Mouse (Mus musculus): ENCODE results near the gene Hif3a.

Hif3a gene

DNA sequence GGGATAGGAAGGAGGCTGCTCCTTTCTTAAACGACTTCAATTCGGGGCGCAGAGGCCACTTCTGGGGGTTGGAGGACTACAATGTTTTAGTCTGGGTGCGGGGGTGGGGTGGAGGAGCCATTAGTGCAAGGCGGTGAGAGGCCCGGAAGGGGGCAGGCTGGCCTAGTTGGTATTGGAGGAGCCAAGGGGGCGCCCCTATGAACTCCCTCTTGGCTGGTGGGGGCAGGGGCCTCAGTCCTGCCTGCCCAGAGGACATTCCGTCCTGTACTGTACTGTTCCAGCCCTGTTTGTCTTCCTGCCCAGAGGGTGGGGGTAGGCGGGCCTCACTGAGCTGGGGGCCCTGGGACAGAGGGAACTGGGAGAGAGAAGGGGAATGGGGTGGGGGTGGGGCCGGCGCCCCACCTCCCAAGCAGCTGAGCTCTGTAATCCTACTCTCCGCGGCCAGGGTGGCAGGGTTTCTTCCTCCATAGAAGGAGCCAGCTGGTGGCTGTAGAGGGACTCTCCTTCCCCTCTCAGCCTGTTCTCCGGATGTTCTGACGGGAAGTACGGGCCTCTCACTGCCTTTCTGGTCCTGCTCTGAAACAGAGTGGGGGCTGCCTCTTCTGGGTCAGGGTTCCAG lies 4.0 kb downstream of the Hif3a start:
- in situ Hi-C loops (cut with MboI; ENCODE audit: low sequenced_read_pairs): loop anchor here (10.0 kb wide), 1 partner anchor 123 kb away; no protein-coding TSS in a partner anchor

DNA sequence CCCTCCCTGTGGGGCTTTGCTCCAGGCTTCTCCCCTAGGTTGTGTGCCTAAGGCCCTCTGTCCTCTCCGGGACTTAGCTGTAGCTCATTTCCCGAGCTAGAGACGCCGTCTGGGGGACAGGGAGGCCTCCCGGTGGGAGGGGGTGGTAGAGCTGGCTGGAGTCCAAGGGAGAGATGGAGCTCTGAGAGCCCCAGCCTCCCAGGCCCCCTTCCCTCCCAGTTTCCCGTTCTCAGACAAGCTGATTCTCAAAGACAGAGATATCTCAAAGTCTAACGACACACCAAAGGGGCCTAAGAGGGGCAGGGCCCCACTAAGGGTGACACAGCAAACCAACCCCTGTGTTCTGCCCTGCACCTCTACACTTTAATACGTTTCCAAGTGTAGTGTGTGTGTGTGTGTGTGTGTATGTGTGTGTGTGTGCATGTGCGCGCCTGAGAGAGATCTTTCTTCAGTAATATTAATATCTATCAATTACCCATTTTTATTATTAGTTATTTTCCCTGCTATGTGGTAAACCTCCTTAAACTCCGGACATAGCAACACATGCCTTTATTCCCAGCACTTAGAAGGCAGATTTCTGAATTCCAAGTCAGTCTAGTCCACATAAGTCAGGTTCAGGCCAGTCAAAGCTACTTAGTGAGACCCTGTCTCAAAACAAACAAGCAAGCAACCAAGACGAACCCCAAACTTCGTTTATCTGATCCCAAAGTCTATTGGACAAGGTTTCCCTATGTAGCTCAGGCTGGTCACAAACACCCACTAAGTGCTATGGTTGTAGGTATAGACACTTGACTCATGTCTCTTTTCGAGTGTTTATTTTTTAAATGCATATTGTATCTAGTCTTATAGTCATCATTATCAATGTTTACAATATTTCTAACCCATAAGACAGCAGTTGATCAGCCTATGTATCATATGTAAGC lies 5.4 kb downstream of the Hif3a start:
- in situ Hi-C loops (cut with MboI; ENCODE audit: low sequenced_read_pairs): loop anchor here (10.0 kb wide), 1 partner anchor 122 kb away; no protein-coding TSS in a partner anchor

DNA sequence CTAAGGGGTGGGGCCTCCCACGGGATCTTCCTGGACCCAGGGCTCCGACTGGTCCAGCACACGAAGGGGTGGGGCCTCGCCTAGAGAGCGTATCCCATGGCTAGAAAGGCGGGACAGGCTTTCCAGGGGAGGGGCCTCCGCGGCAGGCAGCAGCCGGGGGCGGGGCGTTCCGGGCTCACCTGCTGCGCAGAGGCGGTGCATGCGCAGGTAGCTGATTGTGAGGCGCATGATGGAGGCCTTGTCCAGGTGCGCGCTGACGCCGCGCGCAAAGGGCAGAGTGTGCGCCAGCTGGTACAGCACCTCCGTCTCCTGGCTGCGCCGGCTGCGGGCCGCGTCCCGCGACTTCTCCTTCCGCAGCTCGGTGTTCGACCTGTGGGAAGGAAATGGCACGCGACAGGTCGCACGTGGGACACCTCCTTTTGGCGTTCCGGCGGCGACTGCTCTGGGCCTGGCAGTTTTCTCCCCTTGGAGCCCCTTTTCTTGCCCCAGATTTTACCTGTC lies 6.1 kb downstream of the Hif3a start:
- in situ Hi-C loops (cut with MboI; ENCODE audit: low sequenced_read_pairs): loop anchor here (10.0 kb wide), 1 partner anchor 121 kb away; no protein-coding TSS in a partner anchor

DNA sequence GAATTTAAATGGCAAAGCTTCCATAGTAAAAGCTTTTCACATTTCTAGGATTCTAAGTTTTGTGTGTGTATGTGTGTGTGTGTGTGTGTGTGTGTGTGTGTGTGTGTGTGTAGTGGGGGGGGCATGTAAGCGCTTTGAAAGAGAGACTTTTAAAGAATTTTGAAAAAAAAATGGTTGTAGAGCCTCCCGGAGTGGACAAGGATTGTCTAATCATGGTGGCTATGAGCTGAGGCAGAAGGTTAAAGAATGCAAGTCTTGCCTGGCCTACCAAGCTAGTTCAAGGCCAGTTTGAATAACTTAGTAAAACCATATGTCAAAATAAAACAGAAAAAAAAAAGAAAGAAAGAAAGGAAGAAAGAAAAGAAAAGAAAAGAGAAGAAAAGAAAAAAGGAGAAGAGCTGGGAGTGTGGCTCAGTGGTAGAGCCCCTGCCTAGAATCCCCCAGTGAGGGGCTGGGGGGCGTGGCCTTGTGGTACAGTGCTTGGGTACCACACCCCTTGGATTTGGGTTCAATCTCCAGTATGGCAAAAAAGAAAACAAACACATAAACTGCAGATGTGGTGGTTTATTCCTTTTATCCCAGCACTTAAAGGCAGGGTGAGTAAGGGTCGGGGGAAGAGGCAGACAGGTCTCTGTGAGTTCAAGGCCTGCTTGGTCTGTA lies 6.8 kb downstream of the Hif3a start:
- in situ Hi-C loops (cut with MboI; ENCODE audit: low sequenced_read_pairs): loop anchor here (10.0 kb wide), 1 partner anchor 121 kb away; no protein-coding TSS in a partner anchor

DNA sequence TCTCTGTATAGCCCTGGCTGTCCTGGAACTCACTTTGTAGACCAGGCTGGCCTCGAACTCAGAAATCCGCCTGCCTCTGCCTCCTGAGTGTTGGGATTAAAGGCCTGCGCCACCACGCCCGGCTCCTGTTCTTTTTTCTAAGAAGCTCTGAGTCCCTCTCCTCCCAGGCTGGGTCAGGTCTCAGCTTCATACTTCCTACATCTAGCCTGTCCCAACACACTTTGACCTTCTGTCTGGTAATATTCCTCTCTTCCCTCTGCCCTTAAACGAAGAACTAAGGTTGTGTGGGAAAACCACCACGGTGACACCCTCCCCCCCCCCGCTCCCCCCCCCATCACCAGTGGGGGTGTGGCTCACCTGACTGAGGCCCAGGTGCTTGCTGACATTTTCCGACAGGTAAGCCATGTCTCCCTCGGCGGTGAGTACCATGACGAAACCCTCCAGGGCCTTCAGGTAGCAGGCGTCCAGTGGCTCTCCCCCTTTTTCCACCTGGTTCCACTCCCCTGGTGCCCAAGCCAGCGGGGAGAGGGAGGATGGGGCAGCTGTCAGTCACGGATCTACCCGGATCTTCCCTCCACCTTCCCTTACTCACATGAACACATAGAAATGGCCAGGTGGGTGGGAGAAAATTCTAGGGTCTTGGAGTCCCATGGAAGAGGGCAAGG lies 7.8 kb downstream of the Hif3a start:
- in situ Hi-C loops (cut with MboI; ENCODE audit: low sequenced_read_pairs): loop anchor here (10.0 kb wide), 1 partner anchor 120 kb away; no protein-coding TSS in a partner anchor

DNA sequence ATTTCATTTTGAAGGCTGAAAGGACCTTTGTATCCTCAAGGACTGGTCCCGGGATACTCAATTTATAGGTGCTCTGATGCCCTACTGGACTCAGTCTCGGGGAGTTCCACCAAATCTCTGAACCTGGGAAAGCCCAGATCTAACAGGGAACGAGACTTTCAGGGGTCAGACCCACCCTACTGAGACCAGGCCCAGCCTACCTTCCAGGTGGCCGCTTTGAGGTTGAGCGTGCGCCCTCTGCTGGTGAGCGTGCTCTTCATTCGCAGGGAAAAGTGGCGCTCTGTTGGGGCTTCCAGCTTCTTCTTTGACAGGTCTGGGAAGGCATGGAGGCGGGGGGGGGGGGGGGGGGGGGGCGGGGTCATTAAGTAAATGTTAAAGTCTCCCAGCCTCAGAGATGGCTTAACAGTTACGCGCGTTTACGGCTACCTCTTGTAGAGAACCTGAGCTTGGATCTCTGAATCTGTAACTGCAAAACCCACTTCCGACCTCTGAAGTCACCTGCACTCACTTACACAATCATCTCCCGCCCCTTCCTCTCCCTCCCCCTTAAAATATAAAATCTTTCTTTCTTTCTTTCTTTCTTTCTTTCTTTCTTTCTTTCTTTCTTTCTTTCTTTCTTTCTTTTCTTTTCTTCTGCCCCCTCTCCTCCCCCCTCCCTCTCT lies 11.2 kb downstream of the Hif3a start:
- in situ Hi-C loops (cut with MboI; ENCODE audit: low sequenced_read_pairs): loop anchor here (10.0 kb wide), 1 partner anchor 116 kb away; no protein-coding TSS in a partner anchor

DNA sequence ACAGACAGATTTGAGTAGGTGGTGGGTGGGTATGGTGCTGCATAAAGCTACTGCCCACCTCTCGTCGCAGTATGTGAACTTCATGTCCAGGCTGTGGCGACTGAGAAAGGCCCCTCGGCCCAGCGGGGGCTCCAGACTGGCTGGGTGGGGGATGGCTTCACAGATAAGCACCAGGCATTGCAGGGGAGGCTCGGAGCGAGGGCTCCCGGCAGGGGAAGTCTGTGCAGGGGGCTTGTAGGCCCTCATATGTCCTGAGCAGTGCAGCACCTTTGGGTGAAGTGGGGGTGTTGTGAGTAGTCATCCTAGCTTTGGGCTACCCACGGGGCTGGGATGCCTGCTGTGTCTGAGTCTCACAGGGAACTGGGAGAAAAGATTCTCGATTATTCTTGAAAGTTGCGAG lies 11.7 kb downstream of the Hif3a start:
- in situ Hi-C loops (cut with MboI; ENCODE audit: low sequenced_read_pairs): loop anchor here (10.0 kb wide), 1 partner anchor 116 kb away; no protein-coding TSS in a partner anchor

DNA sequence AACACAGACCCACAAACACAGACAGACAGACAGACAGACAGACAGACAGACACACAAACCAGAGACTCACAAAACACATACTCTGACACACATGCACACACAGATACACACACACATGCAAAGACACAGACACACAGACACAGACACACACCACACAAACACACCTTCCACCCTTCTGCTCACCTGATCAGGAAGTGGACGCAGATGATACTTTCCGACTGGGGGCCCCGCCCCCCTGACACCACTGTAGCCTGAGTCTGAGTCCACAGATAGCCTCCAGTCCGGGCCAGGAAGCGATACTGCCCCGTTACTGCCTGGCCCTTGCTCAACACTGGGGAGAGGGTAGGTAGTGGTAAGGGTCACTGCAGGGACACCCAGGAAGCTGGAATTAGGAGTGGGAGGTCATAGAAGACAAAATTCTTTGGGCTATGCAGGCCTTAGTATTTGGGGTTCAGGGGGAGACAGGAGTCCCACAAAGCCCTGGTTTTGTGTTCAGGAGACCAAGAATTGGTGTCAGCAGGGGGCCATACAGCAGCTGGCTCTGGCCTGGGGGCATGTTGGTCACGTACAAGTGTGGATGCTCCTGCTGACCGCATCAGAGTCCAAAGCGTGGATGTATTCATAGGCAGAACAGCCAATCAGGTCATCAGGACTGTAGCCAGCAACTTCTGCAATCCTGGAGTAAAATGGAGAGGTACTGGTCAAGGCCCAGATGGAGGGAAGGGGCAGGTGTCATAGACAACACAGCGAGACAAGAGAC lies 13.6 kb downstream of the Hif3a start:
- in situ Hi-C loops (cut with MboI; ENCODE audit: low sequenced_read_pairs): no loop called here

DNA sequence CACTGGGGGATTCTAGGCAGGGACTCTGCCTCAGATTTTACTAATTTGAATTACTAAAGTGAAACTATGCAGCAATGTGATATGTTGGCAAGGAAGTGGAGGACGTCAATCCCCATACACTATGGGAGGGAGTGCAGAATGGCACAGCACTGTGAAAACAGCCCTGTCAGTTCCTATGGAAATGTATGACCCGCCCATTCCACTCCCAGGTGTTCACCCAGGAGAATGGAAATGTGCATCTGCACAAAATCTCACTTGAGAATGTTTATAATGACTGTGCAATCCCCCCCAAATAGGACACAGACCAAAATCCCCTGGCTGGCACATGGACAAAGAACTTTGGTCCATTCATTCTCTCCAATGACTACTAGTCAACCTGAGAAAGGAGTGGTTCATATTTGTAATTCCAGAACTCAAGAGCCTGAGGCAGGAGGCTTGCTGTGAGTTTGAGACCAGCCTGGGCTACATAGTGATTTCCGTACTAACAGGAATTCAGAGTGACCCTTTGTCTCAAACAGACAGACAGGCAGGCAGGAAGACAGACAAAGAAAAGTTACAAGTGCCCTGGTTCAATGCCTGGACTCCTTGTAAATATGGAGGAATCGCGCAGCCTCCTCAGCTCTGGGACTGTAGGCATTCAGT lies 15.1 kb downstream of the Hif3a start:
- in situ Hi-C loops (cut with MboI; ENCODE audit: low sequenced_read_pairs): no loop called here

DNA sequence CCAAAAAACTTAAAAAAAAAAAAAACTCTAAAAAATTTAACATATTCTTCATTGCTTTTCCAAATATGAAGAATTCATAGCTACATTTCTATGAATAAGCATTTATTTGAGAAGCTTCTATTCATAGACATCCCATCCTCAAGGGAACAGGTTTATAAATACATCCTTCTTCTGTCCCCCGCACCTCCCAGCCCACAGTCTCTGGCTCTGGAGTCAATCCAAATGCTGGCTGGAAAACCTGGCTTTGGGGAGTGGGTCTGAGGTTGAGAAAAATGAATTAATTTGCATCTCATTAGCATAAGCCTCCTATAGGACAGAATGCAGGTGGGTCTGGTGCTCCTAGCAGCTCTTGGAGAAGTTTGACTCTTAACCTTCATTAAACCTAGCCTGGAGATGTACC lies 16.5 kb downstream of the Hif3a start:
- in situ Hi-C loops (cut with MboI; ENCODE audit: low sequenced_read_pairs): no loop called here

DNA sequence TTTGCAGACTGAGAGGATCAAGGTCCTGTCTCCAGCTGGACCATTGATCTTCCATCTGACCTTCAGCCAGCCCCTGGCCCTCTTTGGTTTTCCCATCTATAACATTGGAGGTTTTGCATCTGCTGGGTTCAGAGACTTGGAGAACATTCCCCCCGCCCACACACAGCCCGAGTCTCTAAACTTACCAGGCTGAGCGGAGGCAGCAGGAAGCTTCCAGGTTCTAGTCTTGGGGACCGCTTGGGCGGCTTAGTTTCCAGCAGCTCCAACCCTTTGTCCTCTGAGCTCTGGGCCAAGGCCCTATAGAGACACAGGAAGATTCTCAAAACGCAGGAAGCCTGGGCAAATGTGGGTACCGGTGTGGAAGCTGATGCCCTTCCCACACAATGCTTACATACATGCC lies 22.9 kb downstream of the Hif3a start:
- in situ Hi-C loops (cut with MboI; ENCODE audit: low sequenced_read_pairs): no loop called here

DNA sequence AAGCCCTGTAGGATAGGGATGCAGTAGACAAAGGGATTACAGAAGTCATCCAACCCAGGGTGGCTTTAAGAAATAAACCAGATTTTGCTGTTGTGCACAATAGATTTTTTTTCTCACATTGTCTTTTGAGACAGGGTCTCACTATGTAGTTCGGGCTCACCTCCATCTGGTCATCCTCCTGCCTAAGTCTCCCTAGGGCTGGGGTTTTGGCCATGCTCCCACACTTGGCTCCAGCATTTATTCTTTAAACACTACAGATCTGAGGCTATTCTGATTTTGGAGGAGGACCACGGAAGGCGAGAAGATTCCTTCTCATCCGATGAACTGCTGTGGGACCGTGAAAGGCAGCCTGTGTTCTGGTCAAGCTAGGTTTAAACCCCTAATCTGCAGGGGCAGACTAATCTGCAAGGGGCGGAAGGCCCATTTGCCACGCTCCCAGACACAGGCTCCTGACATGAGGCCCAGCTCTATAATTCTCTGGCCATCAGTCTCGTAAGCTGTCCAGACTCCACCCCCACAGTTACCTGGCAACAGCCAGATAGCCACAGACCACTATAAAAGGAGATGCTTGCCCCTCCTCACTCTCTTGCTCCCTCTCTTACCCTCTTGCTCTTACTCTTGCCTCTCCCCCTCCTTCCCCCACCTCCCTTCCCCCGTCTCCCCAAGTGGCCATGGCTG lies 24.1 kb downstream of the Hif3a start:
- in situ Hi-C loops (cut with MboI; ENCODE audit: low sequenced_read_pairs): no loop called here

DNA sequence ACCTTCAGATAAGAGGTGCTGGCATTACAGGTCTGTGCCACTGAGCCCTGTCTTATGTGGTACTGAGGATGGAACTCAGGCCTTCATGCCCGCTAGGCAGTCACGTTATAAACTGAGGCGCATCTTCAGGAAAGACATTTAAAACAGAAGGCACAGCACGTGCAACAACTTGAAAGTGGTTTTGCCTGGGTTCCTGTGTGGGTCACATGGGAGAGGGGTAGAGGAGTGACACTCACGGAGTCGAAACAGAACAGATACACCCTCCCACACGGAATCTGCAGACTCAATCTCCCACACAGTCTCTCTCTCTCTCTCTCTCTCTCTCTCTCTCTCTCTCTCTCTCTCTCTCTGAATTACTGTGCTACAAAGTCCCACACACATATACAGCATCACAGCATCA lies 32.0 kb downstream of the Hif3a start:
- in situ Hi-C loops (cut with MboI; ENCODE audit: low sequenced_read_pairs): no loop called here

DNA sequence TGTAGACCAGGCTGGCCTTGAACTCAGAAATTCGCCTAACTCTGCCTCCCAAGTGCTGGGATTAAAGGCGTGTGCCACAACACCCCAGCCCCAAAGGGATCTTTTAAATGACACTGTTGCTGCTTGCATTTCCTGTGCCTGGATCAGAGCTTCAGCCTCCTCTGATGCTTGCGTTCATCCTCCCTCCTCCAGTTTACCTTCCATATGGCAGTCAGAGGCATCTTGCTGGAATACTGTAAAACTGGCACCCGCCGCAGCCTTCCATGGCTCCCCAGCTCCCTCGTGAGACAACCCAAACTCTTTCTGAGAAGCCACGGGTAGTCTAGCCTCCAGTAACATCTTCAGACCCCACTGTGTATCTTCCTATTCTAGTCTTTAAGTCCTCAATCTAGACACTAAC lies 33.3 kb downstream of the Hif3a start:
- in situ Hi-C loops (cut with MboI; ENCODE audit: low sequenced_read_pairs): no loop called here

DNA sequence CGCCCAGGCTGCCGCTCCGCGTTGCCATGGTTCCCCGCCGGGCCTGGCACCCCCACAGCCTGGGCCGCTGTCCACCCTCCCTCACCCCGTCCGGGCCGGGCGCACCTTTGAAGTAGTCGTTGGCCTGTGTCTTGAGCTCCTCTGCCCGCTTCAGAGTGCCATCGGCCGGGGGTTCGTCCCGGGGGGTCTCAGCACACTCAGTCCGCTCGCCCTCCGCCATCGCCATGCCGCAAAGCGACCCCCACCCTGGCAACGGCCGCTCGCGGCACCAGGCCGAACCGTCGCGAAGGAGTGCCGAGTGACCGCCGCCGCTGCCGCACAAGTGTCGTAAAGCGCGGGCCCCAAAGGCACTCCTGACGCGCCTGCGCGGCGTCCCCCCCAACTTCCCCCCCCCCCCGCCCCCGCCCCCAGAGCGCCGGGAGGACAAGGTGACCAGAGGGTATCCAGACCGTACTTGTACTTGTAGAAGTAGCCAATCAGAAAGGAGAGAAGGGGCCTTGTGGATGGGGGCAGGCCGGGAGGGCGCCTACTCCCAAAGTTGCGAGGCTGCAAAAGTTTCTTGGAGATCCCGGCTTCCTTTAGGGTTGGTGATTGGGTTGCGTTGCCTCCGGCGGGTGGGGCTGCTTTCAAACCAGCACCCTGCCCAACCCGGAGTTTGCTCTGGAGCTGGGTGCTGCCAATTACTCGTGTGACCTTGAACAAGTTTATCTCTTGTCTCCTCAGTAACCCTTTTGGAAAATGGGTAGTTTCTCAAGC lies 34.5 kb downstream of the Hif3a start, which contains the start of gene Ppp5c:
Ppp5c (minus strand) TSS at position 337 of the 756 bp plus-strand sequence.
- in situ Hi-C loops (cut with MboI; ENCODE audit: low sequenced_read_pairs): no loop called here

DNA sequence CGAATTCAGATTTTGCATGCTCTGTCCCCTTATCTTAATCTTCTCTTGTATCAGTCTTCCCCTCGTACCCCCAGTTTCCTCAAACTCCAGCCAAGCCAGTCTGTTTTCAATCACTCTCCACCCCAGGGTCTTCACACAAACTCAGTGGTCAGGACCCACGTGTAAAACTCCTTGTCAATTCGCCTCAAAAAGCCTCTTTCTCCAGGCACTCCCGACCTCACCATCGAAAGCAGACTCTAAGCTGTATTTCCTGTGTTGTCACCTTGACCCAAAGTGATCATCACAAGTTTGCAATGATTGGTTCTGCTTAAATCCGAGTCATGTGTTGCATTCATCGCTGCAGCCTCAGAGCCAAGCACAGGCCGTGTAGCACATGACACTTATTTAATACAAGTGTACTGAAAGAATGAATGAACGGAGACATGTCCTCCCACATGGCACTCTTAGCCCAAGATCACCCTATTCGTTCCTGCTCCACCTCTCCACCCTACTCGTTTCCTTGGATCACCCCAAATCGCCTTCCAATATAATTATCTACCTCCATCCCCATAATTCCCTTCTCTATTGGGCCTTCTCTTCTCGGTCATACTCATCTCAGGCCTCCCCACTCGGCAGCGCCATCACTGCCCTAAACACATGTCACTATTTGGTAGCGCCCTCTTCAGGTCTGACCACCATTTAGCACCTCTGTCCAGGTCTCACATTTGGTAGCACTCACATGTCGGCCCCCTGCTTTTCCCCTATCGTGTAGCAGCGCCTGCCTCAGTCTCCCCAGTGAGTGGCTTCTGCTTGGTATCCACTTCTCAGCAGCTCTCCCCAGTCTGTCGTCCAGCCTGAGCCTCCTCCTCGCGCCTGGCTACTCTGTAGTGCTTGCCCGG lies 35.3 kb downstream of the Hif3a start:
- in situ Hi-C loops (cut with MboI; ENCODE audit: low sequenced_read_pairs): no loop called here

All from CH12F3 (cell line).